Mouse (Mus musculus): ENCODE measurements around the gene Trp53. TPM values are rescaled to one million over a fixed set of nuclear protein-coding genes. Genes with fewer than 3 reads are reported as not detected.

Gene Trp53
- polyA plus RNA-seq, 1 experiment from 2014 or later, result 250 TPM

GRCm38 (mm10) chr11:69546423-69547053, 33.6 kb upstream of the Trp53 start:
- ATAC-seq (ENCODE audit: insufficient number of reproducible peaks, low FRiP score, low TSS enrichment, low read depth) (peak; percentile 50), DNase-seq (ENCODE audit: low spot score) (peak; percentile 91)
- no peaks in the 10 kb centered on the region for H3K36me3 ChIP-seq (ENCODE audit: control insufficient read depth, insufficient read depth, low read length)
- H3K9ac ChIP-seq (ENCODE audit: low read length), result peak overlapping the region; percentile 62
- no peaks in the 10 kb centered on the region for H3K9me3 ChIP-seq (ENCODE audit: control insufficient read depth, low read length)
- H3K4me1 ChIP-seq (ENCODE audit: control insufficient read depth, insufficient read depth, low read length), result no peaks in the 10 kb centered on the region; the same call in 1 of the 2 replicates
- peak overlapping the region; percentile 63 for H3K27ac ChIP-seq (replicated peaks; ENCODE audit: low read depth, low read length)
- 0% methylated on average over 44 of the region's 44 CpGs for WGBS
- no peaks in the 10 kb centered on the region for H3K27me3 ChIP-seq (ENCODE audit: control insufficient read depth, insufficient read depth, low read length)
- H3K4me2 ChIP-seq (ENCODE audit: low read depth, severe bottlenecking), result peak overlapping the region; percentile 69
- peak overlapping the region; percentile 27 for H3K4me3 ChIP-seq (ENCODE audit: low read depth, low read length)

GRCm38 (mm10) chr11:69547071-69547470, 33.1 kb upstream of the Trp53 start:
- H3K36me3 ChIP-seq (ENCODE audit: control insufficient read depth, insufficient read depth, low read length), result no peaks in the 10 kb centered on the region
- H3K9ac ChIP-seq (ENCODE audit: low read length), result peak overlapping the region; percentile 62
- H3K27me3 ChIP-seq (ENCODE audit: control insufficient read depth, insufficient read depth, low read length), result no peaks in the 10 kb centered on the region
- peak; percentile 78 for DNase-seq (ENCODE audit: low spot score)
- ATAC-seq (ENCODE audit: insufficient number of reproducible peaks, low FRiP score, low TSS enrichment, low read depth), result peak; percentile 19; the same call in 1 of the 2 replicates
- peak overlapping the region; percentile 69 for H3K4me2 ChIP-seq (ENCODE audit: low read depth, severe bottlenecking)
- H3K9me3 ChIP-seq (ENCODE audit: control insufficient read depth, low read length), result no peaks in the 10 kb centered on the region
- 3% methylated on average over 15 of the region's 15 CpGs for WGBS
- peak overlapping the region; percentile 63 for H3K27ac ChIP-seq (replicated peaks; ENCODE audit: low read depth, low read length)
- no peaks in the 10 kb centered on the region; the same call in 1 of the 2 replicates for H3K4me1 ChIP-seq (ENCODE audit: control insufficient read depth, insufficient read depth, low read length)
- H3K4me3 ChIP-seq (ENCODE audit: low read depth, low read length), result peak overlapping the region; percentile 27

- Histone ChIP-seq H3K36me3 (ENCODE audit: control insufficient read depth, insufficient read depth, low read length) (no peaks in the 10 kb centered on the region), H3K4me1 (ENCODE audit: control insufficient read depth, insufficient read depth, low read length) (peaks cover 13% of the 10 kb centered on the region), H3K9me3 (ENCODE audit: control insufficient read depth, low read length) (0 out of 2 replicates have a peak, but pooled peaks cover 2% of the 10 kb centered on the region), H3K4me3 (ENCODE audit: low read depth, low read length) (no peak within 1 kb of the TSS), H3K9ac (ENCODE audit: low read length) (no peak within 1 kb of the TSS), H3K27me3 (ENCODE audit: control insufficient read depth, insufficient read depth, low read length) (no peaks in the 10 kb centered on the region), H3K4me2 (ENCODE audit: low read depth, severe bottlenecking) (no peak within 1 kb of the TSS), H3K27ac (replicated peaks; ENCODE audit: low read depth, low read length) (no peak within 1 kb of the TSS)
- ATAC-seq (ENCODE audit: insufficient number of reproducible peaks, low FRiP score, low TSS enrichment, low read depth) (no peak), DNase-seq (ENCODE audit: low spot score) (no peak)
- WGBS, result 35% methylated on average over 12 of the region's 12 CpGs
Measured at GRCm38 (mm10) chr11:69549060-69549656, 31.0 kb upstream of the Trp53 start, which contains the start of gene Dnah2. Gene Dnah2, minus strand, starts transcription at chr11:69549110.

- DNase-seq (ENCODE audit: low spot score), result no peak
Measured at GRCm38 (mm10) chr11:69551310-69551709, 28.8 kb upstream of the Trp53 start.

GRCm38 (mm10) chr11:69552622-69553340, 27.4 kb upstream of the Trp53 start:
- 0 out of 2 replicates have a peak, but pooled peaks cover 2% of the 10 kb centered on the region for H3K9me3 ChIP-seq (ENCODE audit: control insufficient read depth, low read length)
- H3K9ac ChIP-seq (ENCODE audit: low read length), result no peak overlapping the region
- no peaks in the 10 kb centered on the region for H3K27me3 ChIP-seq (ENCODE audit: control insufficient read depth, insufficient read depth, low read length)
- ATAC-seq (ENCODE audit: insufficient number of reproducible peaks, low FRiP score, low TSS enrichment, low read depth) (no peak), DNase-seq (ENCODE audit: low spot score) (peak; percentile 67)
- no peak overlapping the region; the same call in 1 of the 2 replicates for H3K4me2 ChIP-seq (ENCODE audit: low read depth, severe bottlenecking)
- peak overlapping the region; percentile 1; the same call in 1 of the 2 replicates for H3K27ac ChIP-seq (replicated peaks; ENCODE audit: low read depth, low read length)
- H3K36me3 ChIP-seq (ENCODE audit: control insufficient read depth, insufficient read depth, low read length), result no peaks in the 10 kb centered on the region
- H3K4me3 ChIP-seq (ENCODE audit: low read depth, low read length), result no peak overlapping the region
- H3K4me1 ChIP-seq (ENCODE audit: control insufficient read depth, insufficient read depth, low read length), result peaks cover 34% of the 10 kb centered on the region
- 28% methylated on average over 14 of the region's 14 CpGs for WGBS

More at GRCm38 (mm10) chr11:69551310-69551709, 28.8 kb upstream of the Trp53 start:
- Histone ChIP-seq H3K27me3 (ENCODE audit: control insufficient read depth, insufficient read depth, low read length) (no peaks in the 10 kb centered on the region), H3K4me2 (ENCODE audit: low read depth, severe bottlenecking) (no peak overlapping the region), H3K9ac (ENCODE audit: low read length) (no peak overlapping the region), H3K4me3 (ENCODE audit: low read depth, low read length) (no peak overlapping the region), H3K27ac (replicated peaks; ENCODE audit: low read depth, low read length) (no peak overlapping the region), H3K9me3 (ENCODE audit: control insufficient read depth, low read length) (0 out of 2 replicates have a peak, but pooled peaks cover 2% of the 10 kb centered on the region), H3K36me3 (ENCODE audit: control insufficient read depth, insufficient read depth, low read length) (no peaks in the 10 kb centered on the region), H3K4me1 (ENCODE audit: control insufficient read depth, insufficient read depth, low read length) (peaks cover 21% of the 10 kb centered on the region)
- ATAC-seq (ENCODE audit: insufficient number of reproducible peaks, low FRiP score, low TSS enrichment, low read depth), result no peak
- WGBS, result 78% methylated on average over 4 of the region's 4 CpGs

- ATAC-seq (ENCODE audit: insufficient number of reproducible peaks, low FRiP score, low TSS enrichment, low read depth), result no peak
- Histone ChIP-seq H3K4me1 (ENCODE audit: control insufficient read depth, insufficient read depth, low read length) (peaks cover 38% of the 10 kb centered on the region), H3K4me3 (ENCODE audit: low read depth, low read length) (no peak overlapping the region), H3K9ac (ENCODE audit: low read length) (0 out of 2 replicates have a peak overlapping the region, but pooled peaks have one; percentile 13), H3K36me3 (ENCODE audit: control insufficient read depth, insufficient read depth, low read length) (no peaks in the 10 kb centered on the region), H3K27me3 (ENCODE audit: control insufficient read depth, insufficient read depth, low read length) (no peaks in the 10 kb centered on the region), H3K4me2 (ENCODE audit: low read depth, severe bottlenecking) (no peak overlapping the region; the same call in 1 of the 2 replicates), H3K9me3 (ENCODE audit: control insufficient read depth, low read length) (0 out of 2 replicates have a peak, but pooled peaks cover 2% of the 10 kb centered on the region), H3K27ac (replicated peaks; ENCODE audit: low read depth, low read length) (peak overlapping the region; percentile 1; the same call in 1 of the 2 replicates)
- no peak for DNase-seq (ENCODE audit: low spot score)
- WGBS, result 22% methylated on average over 2 of the region's 2 CpGs
Measured at GRCm38 (mm10) chr11:69553341-69553721, 26.8 kb upstream of the Trp53 start.

- H3K27me3 ChIP-seq (ENCODE audit: control insufficient read depth, insufficient read depth, low read length), result no peaks in the 10 kb centered on the region
- 0 out of 2 replicates have a peak, but pooled peaks cover 2% of the 10 kb centered on the region for H3K9me3 ChIP-seq (ENCODE audit: control insufficient read depth, low read length)
- H3K27ac ChIP-seq (replicated peaks; ENCODE audit: low read depth, low read length), result no peak overlapping the region
- no peak overlapping the region for H3K4me3 ChIP-seq (ENCODE audit: low read depth, low read length)
- ATAC-seq (ENCODE audit: insufficient number of reproducible peaks, low FRiP score, low TSS enrichment, low read depth) (no peak), DNase-seq (ENCODE audit: low spot score) (no peak)
- H3K4me1 ChIP-seq (ENCODE audit: control insufficient read depth, insufficient read depth, low read length), result peaks cover 50% of the 10 kb centered on the region
- no peak overlapping the region for H3K4me2 ChIP-seq (ENCODE audit: low read depth, severe bottlenecking)
- WGBS, result 88% methylated on average over 5 of the region's 5 CpGs
- no peaks in the 10 kb centered on the region for H3K36me3 ChIP-seq (ENCODE audit: control insufficient read depth, insufficient read depth, low read length)
- no peak overlapping the region for H3K9ac ChIP-seq (ENCODE audit: low read length)
Measured at GRCm38 (mm10) chr11:69554539-69555140, 25.5 kb upstream of the Trp53 start.
